8 mouse cellular contexts compared by ENCODE assay signal in the genomic region with DNA sequence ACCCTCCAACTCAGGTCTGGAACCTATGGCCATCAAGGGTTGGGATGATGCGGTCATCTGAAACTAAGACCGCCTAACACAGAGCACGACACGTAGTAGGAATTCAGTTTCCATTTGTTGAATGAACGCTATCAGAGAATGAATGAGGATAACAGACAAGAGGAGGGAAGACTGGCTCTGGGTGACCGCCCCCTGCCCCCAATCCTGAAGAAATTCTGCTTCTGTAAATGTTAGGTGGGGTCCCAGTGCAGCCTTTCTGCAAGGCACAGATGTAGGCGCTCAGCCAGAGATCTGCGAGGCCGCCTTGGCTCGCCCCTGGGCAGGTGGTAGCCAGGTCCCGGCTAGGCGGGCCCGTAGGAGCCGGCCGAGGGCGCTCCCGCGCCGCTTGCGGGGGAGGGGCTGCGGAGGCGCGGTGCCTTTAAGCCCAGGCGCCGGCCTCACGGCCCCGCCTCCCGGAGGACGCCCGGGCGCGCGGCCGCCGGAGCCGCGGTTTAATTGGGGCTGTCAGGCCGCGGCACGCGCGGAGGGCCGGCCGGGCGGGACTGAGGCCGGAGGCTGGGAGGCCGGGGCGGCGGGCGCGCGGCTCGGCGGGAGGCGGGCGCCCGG. TPM values are rescaled to one million over a fixed set of nuclear protein-coding genes. Genes with fewer than 3 reads are reported as not detected.
DNase-seq lines count a peak whose midpoint lies in the region; ATAC-seq and TF ChIP-seq lines count a peak whose summit lies in the region.

A gene (plus strand): TSS at position 521 of the 606 bp plus-strand sequence.

- ATAC-seq in erythroid progenitor cell, adult 5-6 weeks (replicated peaks; ENCODE audit: low FRiP score, poor library complexity, severe bottlenecking): peak; percentile 36; the same call in 1 of the 2 replicates
- ATAC-seq in heart, embryonic 14.5 days (ENCODE audit: insufficient number of reproducible peaks, insufficient read depth, low FRiP score, low read depth): peak; percentile 70
- ATAC-seq in liver, embryonic 13.5 days (ENCODE audit: low read depth): peak; percentile 62
- peak; percentile 84 for ATAC-seq in neural tube, embryonic 12.5 days (ENCODE audit: low FRiP score, low read depth)
- ATAC-seq in stomach, embryonic 16.5 days (ENCODE audit: insufficient read depth, low FRiP score): peak; percentile 71

- TF ChIP-seq EP300 in CH12.LX (IDR thresholded peaks at IDR 0.05; ENCODE audit: low read length): no peak; the same call in 1 of the 2 replicates

- H3K4me2 ChIP-seq in CH12.LX (ENCODE audit: insufficient read depth, low read depth, poor library complexity, severe bottlenecking): peak within 1 kb of the TSS; percentile 93
- peak within 1 kb of the TSS; percentile 85 for H3K4me2 ChIP-seq in heart, embryonic 14.5 days (ENCODE audit: low read length)
- peak within 1 kb of the TSS; percentile 95 for H3K4me2 ChIP-seq in liver, embryonic 13.5 days
- peak within 1 kb of the TSS; percentile 77 for H3K4me2 ChIP-seq in neural tube, embryonic 12.5 days (replicated peaks)
- peak within 1 kb of the TSS; percentile 97 for H3K4me2 ChIP-seq in stomach, embryonic 16.5 days (ENCODE audit: low read depth, low read length)

- TF ChIP-seq CTCF in CH12.LX (conservative IDR thresholded peaks at IDR 0.05 in 1 of 2, IDR thresholded peaks at IDR 0.05 in 1 of 2; ENCODE audit: low read depth in 2 of 2, low read length in 2 of 2): peak in 1 of 2 experiments; percentile 31; a peak in 2 of 4 replicates

- peak within 1 kb of the TSS; percentile 81 for H3K9ac ChIP-seq in CH12.LX (ENCODE audit: insufficient read depth, low read depth)
- peak within 1 kb of the TSS; percentile 96 for H3K9ac ChIP-seq in heart, embryonic 14.5 days (ENCODE audit: low read length)
- peak within 1 kb of the TSS; percentile 89 for H3K9ac ChIP-seq in liver, embryonic 13.5 days
- H3K9ac ChIP-seq in neural tube, embryonic 12.5 days: peak within 1 kb of the TSS; percentile 89
- peak within 1 kb of the TSS; percentile 97 for H3K9ac ChIP-seq in stomach, embryonic 16.5 days (ENCODE audit: low read length)

- peaks cover 28 to 48% of the 10 kb centered on the region in 2 experiments for H3K4me1 ChIP-seq in CH12.LX (ENCODE audit: control insufficient read depth in 1 of 2, insufficient read depth in 2 of 2)
- H3K4me1 ChIP-seq in brown adipose tissue, adult 24 weeks (ENCODE audit: control insufficient read depth, insufficient read depth, insufficient read length, low read length): peaks cover 4% of the 10 kb centered on the region; the same call in 1 of the 2 replicates
- H3K4me1 ChIP-seq in heart, embryonic 14.5 days (ENCODE audit: control insufficient read depth in 2 of 2, insufficient read depth in 2 of 2, low read length in 2 of 2): peaks cover 25 to 30% of the 10 kb centered on the region in 2 experiments
- H3K4me1 ChIP-seq in liver, embryonic 13.5 days (replicated peaks): peaks cover 73% of the 10 kb centered on the region
- H3K4me1 ChIP-seq in neural tube, embryonic 12.5 days: peaks cover 33% of the 10 kb centered on the region
- peaks cover 32% of the 10 kb centered on the region for H3K4me1 ChIP-seq in stomach, embryonic 16.5 days (ENCODE audit: control insufficient read depth, insufficient read depth, low read length)

- no peaks in the 10 kb centered on the region for H3K9me3 ChIP-seq in CH12.LX (replicated peaks; ENCODE audit: low read length)
- no peaks in the 10 kb centered on the region for H3K9me3 ChIP-seq in heart, embryonic 14.5 days (ENCODE audit: control insufficient read depth, low read length)
- no peaks in the 10 kb centered on the region for H3K9me3 ChIP-seq in liver, embryonic 13.5 days (replicated peaks)
- H3K9me3 ChIP-seq in neural tube, embryonic 12.5 days: no peaks in the 10 kb centered on the region
- no peaks in the 10 kb centered on the region for H3K9me3 ChIP-seq in stomach, embryonic 16.5 days (replicated peaks; ENCODE audit: control insufficient read depth, low read length)

- peak; percentile 48; the same call in 1 of the 2 replicates for TF ChIP-seq POLR2A in CH12.LX (IDR thresholded peaks at IDR 0.05; ENCODE audit: low read depth, low read length)

- in situ Hi-C loops in CH12.LX (cut with MboI; ENCODE audit: low pct_ligation_motif_present, low pct_unique_long_range_greater_than_20kb, low sequenced_read_pairs): loop anchor here (5.0 kb wide), 1 partner anchor 44 kb away; no protein-coding TSS in a partner anchor

- peak within 1 kb of the TSS; percentile 47 for H3K27ac ChIP-seq in CH12.LX (ENCODE audit: insufficient read depth, low read depth)
- peak within 1 kb of the TSS; percentile 79 for H3K27ac ChIP-seq in brown adipose tissue, adult 24 weeks (replicated peaks; ENCODE audit: low read depth, low read length)
- peak within 1 kb of the TSS; percentile 93 to 96 for H3K27ac ChIP-seq in heart, embryonic 14.5 days (replicated peaks in 1 of 2; ENCODE audit: control insufficient read depth in 1 of 2, insufficient read depth in 1 of 2, low read depth in 2 of 2, low read length in 2 of 2)
- peak within 1 kb of the TSS; percentile 88 for H3K27ac ChIP-seq in liver, embryonic 13.5 days
- H3K27ac ChIP-seq in neural tube, embryonic 12.5 days: peak within 1 kb of the TSS; percentile 76
- H3K27ac ChIP-seq in stomach, embryonic 16.5 days (ENCODE audit: low read length): peak within 1 kb of the TSS; percentile 96

- DNase-seq in CH12.LX (ENCODE audit: extremely low read depth): peak; percentile 51
- peak; percentile 93 for DNase-seq in kidney, postnatal 10 days
- DNase-seq in liver, embryonic 13.5 days: peak; percentile 64

- no peak; the same call in 1 of the 2 replicates for TF ChIP-seq RAD21 in CH12.LX (IDR thresholded peaks at IDR 0.05; ENCODE audit: low read depth, low read length)

- peaks cover 11% of the 10 kb centered on the region; the same call in 1 of the 2 replicates for H3K79me2 ChIP-seq in CH12.LX (replicated peaks; ENCODE audit: control insufficient read depth, extremely low read depth, insufficient read depth, poor library complexity, severe bottlenecking)

- H3K36me3 ChIP-seq in CH12.LX (replicated peaks in 1 of 2; ENCODE audit: control insufficient read depth in 1 of 2, insufficient read depth in 1 of 2, low read length in 1 of 2): peaks cover 2 to 22% of the 10 kb centered on the region in 2 experiments
- H3K36me3 ChIP-seq in heart, embryonic 14.5 days (ENCODE audit: control insufficient read depth, insufficient read depth, low read length): peaks cover 24% of the 10 kb centered on the region
- H3K36me3 ChIP-seq in liver, embryonic 13.5 days: peaks cover 25% of the 10 kb centered on the region
- peaks cover 18% of the 10 kb centered on the region for H3K36me3 ChIP-seq in neural tube, embryonic 12.5 days
- 0 out of 2 replicates have a peak, but pooled peaks cover 4% of the 10 kb centered on the region for H3K36me3 ChIP-seq in stomach, embryonic 16.5 days (ENCODE audit: control insufficient read depth, insufficient read depth, low read length)

- dilution Hi-C loops in CH12.LX (cut with MboI; ENCODE audit: extremely low pct_ligation_motif_present, extremely low pct_unique_long_range_greater_than_20kb, low sequenced_read_pairs): no loop called here

- H3K4me3 ChIP-seq in CH12.LX (replicated peaks in 1 of 3; ENCODE audit: low read depth in 2 of 3, low read length in 2 of 3, poor library complexity in 1 of 3): peak within 1 kb of the TSS; percentile 65 to 87 (median 78)
- H3K4me3 ChIP-seq in brown adipose tissue, adult 24 weeks (ENCODE audit: insufficient read depth, low read depth, low read length): peak within 1 kb of the TSS; percentile 88
- H3K4me3 ChIP-seq in heart, embryonic 14.5 days (ENCODE audit: control insufficient read depth in 1 of 2, insufficient read depth in 1 of 2, low read depth in 1 of 2, low read length in 2 of 2): peak within 1 kb of the TSS; percentile 73 to 89
- H3K4me3 ChIP-seq in liver, embryonic 13.5 days (replicated peaks): peak within 1 kb of the TSS; percentile 82
- H3K4me3 ChIP-seq in neural tube, embryonic 12.5 days: peak within 1 kb of the TSS; percentile 87
- H3K4me3 ChIP-seq in stomach, embryonic 16.5 days (replicated peaks; ENCODE audit: low read length): peak within 1 kb of the TSS; percentile 87

- peaks cover 4% of the 10 kb centered on the region for H3K27me3 ChIP-seq in CH12.LX (replicated peaks)
- H3K27me3 ChIP-seq in heart, embryonic 14.5 days (ENCODE audit: control insufficient read depth, insufficient read depth, low read length): no peaks in the 10 kb centered on the region
- peaks cover 29% of the 10 kb centered on the region for H3K27me3 ChIP-seq in liver, embryonic 13.5 days
- H3K27me3 ChIP-seq in neural tube, embryonic 12.5 days (replicated peaks): no peaks in the 10 kb centered on the region
- no peaks in the 10 kb centered on the region for H3K27me3 ChIP-seq in stomach, embryonic 16.5 days (ENCODE audit: control insufficient read depth, insufficient read depth, low read length)

- WGBS in heart, embryonic 14.5 days: under 1% methylated on average over 39 of the region's 57 CpGs
- WGBS in liver, embryonic 13.5 days (ENCODE audit: insufficient replicate concordance): under 1% methylated on average over 47 of the region's 57 CpGs
- under 1% methylated on average over 49 of the region's 57 CpGs for WGBS in neural tube, embryonic 12.5 days
- WGBS in stomach, embryonic 16.5 days: under 1% methylated on average over 54 of the region's 57 CpGs

TF ChIP-seq in CH12.LX, 34 proteins besides CTCF, POLR2A, EP300 and RAD21 (continues in another document):
- 0 out of 2 replicates have a peak, but pooled peaks have one; percentile 20 for TF ChIP-seq ELF1 (IDR thresholded peaks at IDR 0.05; ENCODE audit: low read depth, low read length)
- TF ChIP-seq MYC (IDR thresholded peaks at IDR 0.05; ENCODE audit: low read depth, low read length): no peak
- no peak for TF ChIP-seq MAZ (IDR thresholded peaks at IDR 0.05; ENCODE audit: low read depth, low read length)
- peak; percentile 90 for TF ChIP-seq UBTF (IDR thresholded peaks at IDR 0.05; ENCODE audit: low read depth, low read length)
- TF ChIP-seq BHLHE40 (IDR thresholded peaks at IDR 0.05; ENCODE audit: low read depth, low read length): peak; percentile 65
- TF ChIP-seq POLR2AphosphoS2 (IDR thresholded peaks at IDR 0.05; ENCODE audit: low read depth, low read length): no peak

RNA-seq across cellular contexts. Expression of the gene that starts here (rescaled TPM):
- total RNA-seq in CH12.LX (2012; rRNA removed) (8.0 and 10.0 TPM in 2 replicates), CH12.LX (2014; rRNA removed) (4.9 and 6.2 TPM in 2 replicates)
- polyA plus RNA-seq in CH12.LX (2012; ENCODE audit: insufficient read length, low read depth): 8.2 and 11.4 TPM in 2 replicates
- 17.5 and 21.8 TPM in 2 replicates for polyA plus RNA-seq in brown adipose tissue, adult 24 weeks (2012; ENCODE audit: insufficient read depth, insufficient read length, missing spikeins)
- 13.3 and 19.3 TPM in 2 replicates for total RNA-seq in erythroid progenitor cell, adult 5-6 weeks (2015; ENCODE audit: low replicate concordance)
- 2.7 and 3.9 TPM in 2 replicates for total RNA-seq in erythroid progenitor cell, adult 5-6 weeks (2017; ENCODE audit: low replicate concordance)
- polyA plus RNA-seq in heart, embryonic 14.5 days (2014; fragmentation: Nextera tagmentation; extraction: Ambion mirVana): 16.4 and 19.8 TPM in 2 replicates
- 3.8 and 4.1 TPM in 2 replicates for polyA plus RNA-seq in liver, embryonic 13.5 days (2015; fragmentation: Nextera tagmentation; extraction: Ambion mirVana)
- 18.9 and 21.3 TPM in 2 replicates for polyA plus RNA-seq in neural tube, embryonic 12.5 days (2016; fragmentation: Nextera tagmentation; extraction: Ambion mirVana)
- 14.2 and 14.5 TPM in 2 replicates for polyA plus RNA-seq in stomach, embryonic 16.5 days (2015; fragmentation: Nextera tagmentation; extraction: Ambion mirVana)

Comparison
In these comparisons a context has a peak if more than half of its experiments do, and no peak if none do; other contexts are left out.
1. Peak in every context shown above with its lines: DNase-seq, ATAC-seq, H3K4me3 ChIP-seq and H3K27ac ChIP-seq.